Mouse (Mus musculus): ENCODE measurements around the gene Gm28042.

- no peak for TF ChIP-seq CTCF (IDR thresholded peaks at IDR 0.05; ENCODE audit: low read depth)
- TF ChIP-seq EP300 (optimal IDR thresholded peaks at IDR 0.05), result no peak
Observed at GRCm38 (mm10) chr2:119985871-119986270, 41.4 kb upstream of the Gm28042 start.

All from stomach, postnatal 0 days (tissue).